ENCODE assay signal across 8 mouse cellular contexts in the genomic region with DNA sequence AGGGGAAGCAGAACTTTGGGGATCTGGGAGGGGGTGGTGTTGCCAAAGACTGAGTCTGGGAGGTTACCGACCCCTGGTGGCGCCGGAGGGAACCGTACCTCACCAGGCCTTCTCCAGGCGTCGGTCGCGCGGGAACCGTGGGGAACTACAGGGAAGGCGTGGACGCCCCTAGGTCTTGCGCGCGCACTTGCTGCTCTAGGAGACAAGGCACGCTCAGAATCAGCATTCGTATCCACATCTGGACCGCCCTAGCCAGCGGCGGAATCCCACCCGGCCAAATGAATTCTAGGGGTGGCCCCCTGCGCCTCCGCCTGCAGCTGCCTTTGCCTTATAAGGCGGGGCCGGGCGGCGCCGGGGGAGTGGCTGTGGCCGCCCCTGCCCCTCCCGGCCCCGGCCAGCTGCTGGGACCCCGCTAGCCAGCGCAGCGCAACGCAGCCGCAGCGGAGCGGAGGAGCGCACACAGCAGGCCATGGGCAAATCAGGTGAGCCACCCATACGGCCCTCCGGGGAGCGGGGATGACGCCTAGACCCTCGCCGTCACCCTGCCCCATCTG. TPM values are rescaled to one million over a fixed set of nuclear protein-coding genes. Genes with fewer than 3 reads are reported as not detected.
A peak's percentile ranks its signal among the peaks of the same experiment; 100 is the strongest.
DNase-seq lines count a peak whose midpoint lies in the region; ATAC-seq and TF ChIP-seq lines count a peak whose summit lies in the region.

A gene (plus strand): TSS at position 110 of the 554 bp plus-strand sequence.

- no peaks in the 10 kb centered on the region for H3K36me3 ChIP-seq in ES-E14 (ENCODE audit: control insufficient read depth, insufficient read depth, low read length, poor library complexity, severe bottlenecking)

- peak within 1 kb of the TSS; percentile 87 for H3K9ac ChIP-seq in ES-E14 (ENCODE audit: insufficient read depth, low read depth, low read length, poor library complexity, severe bottlenecking)

- H3K9me3 ChIP-seq in ES-E14 (ENCODE audit: control insufficient read depth, insufficient read depth, low read depth, low read length) = no peaks in the 10 kb centered on the region

- in situ Hi-C loops in ES-E14 (cut with MboI; ENCODE audit: low sequenced_read_pairs in 2 of 2, unreplicated experiment in 2 of 2) = no loop called here

- H3K27ac ChIP-seq in ES-E14 (ENCODE audit: insufficient read depth, low read depth, low read length, poor library complexity, severe bottlenecking) = peak within 1 kb of the TSS; percentile 57; the same call in 1 of the 2 replicates
- H3K27ac ChIP-seq in brown adipose tissue, adult 24 weeks (replicated peaks; ENCODE audit: low read depth, low read length) = peak within 1 kb of the TSS; percentile 14

- DNase-seq in ES-E14 (ENCODE audit: low read depth, low spot score) = peak; percentile 94
- DNase-seq in layer of hippocampus, postnatal 25 days (ENCODE audit: extremely low spot score in 1 of 2, low spot score in 1 of 2) = peak; percentile 42 to 75
- DNase-seq in lung, postnatal 36 days = peak; percentile 88
- DNase-seq in retina, embryonic 14.5 days (ENCODE audit: low spot score) = peak; percentile 96
- DNase-seq in thymus, postnatal 36 days = peak; percentile 83 to 87

- peak; percentile 89 for ATAC-seq in frontal cortex, adult (ENCODE audit: low TSS enrichment)
- peak; percentile 77 to 91 for ATAC-seq in hematopoietic stem cell, adult 5-6 weeks (replicated peaks in 1 of 2; ENCODE audit: insufficient read depth in 1 of 2, low FRiP score in 2 of 2, low TSS enrichment in 1 of 2, low read depth in 1 of 2, poor library complexity in 2 of 2, severe bottlenecking in 2 of 2)

- peaks cover 14 to 20% of the 10 kb centered on the region in 2 experiments for H3K4me1 ChIP-seq in ES-E14 (ENCODE audit: control insufficient read depth in 2 of 2, insufficient read depth in 2 of 2, low read length in 2 of 2, poor library complexity in 1 of 2)
- H3K4me1 ChIP-seq in brown adipose tissue, adult 24 weeks (ENCODE audit: control insufficient read depth, insufficient read depth, insufficient read length, low read length) = no peaks in the 10 kb centered on the region; the same call in 1 of the 2 replicates

- peak within 1 kb of the TSS; percentile 91 to 95 for H3K4me3 ChIP-seq in ES-E14 (ENCODE audit: insufficient read depth in 1 of 2, low read depth in 1 of 2, low read length in 2 of 2, poor library complexity in 1 of 2, severe bottlenecking in 1 of 2)
- H3K4me3 ChIP-seq in brown adipose tissue, adult 24 weeks (ENCODE audit: insufficient read depth, low read depth, low read length) = peak within 1 kb of the TSS; percentile 61

TF ChIP-seq in ES-E14, 5 proteins besides CTCF, POLR2A, EP300 and RAD21:
- TF ChIP-seq CHD2 (IDR thresholded peaks at IDR 0.05; ENCODE audit: low read depth, low read length) = 0 out of 2 replicates have a peak, but pooled peaks have one; percentile 49
- peak; percentile 18; the same call in 1 of the 2 replicates for TF ChIP-seq HCFC1 (IDR thresholded peaks at IDR 0.05; ENCODE audit: borderline replicate concordance, insufficient read depth, low read length)
- no peak for TF ChIP-seq ZC3H11A (IDR thresholded peaks at IDR 0.05; ENCODE audit: borderline replicate concordance, low read depth, low read length)
TF ChIP-seq in ES-E14: peak in this region for 2.

RNA-seq across cellular contexts. Expression of the gene that starts here (rescaled TPM):
- total RNA-seq in ES-E14 (2012; rRNA removed) = 52.3 and 93.2 TPM in 2 replicates
- 2.9 and 4.3 TPM in 2 replicates for polyA plus RNA-seq in brown adipose tissue, adult 24 weeks (2012; ENCODE audit: insufficient read depth, insufficient read length, missing spikeins)
- 40.2 and 62.5 TPM in 2 replicates for total RNA-seq in hematopoietic stem cell, adult 5-6 weeks (2017)
- 1 to 10 TPM; 2.2 to 3.1 TPM for total RNA-seq in layer of hippocampus, postnatal 25 days (2021)

Comparison
In these comparisons a context has a peak if more than half of its experiments do, and no peak if none do; other contexts are left out.
1. Peak in every context shown above with its lines: DNase-seq, ATAC-seq, H3K4me3 ChIP-seq and H3K27ac ChIP-seq.
2. RNA of the gene that starts here (total RNA-seq): 52.3 to 93.2 TPM in ES-E14 and 40.2 to 62.5 TPM in hematopoietic stem cell, adult 5-6 weeks; 2.2 to 3.1 TPM in layer of hippocampus, postnatal 25 days; every median in the first group is over 10 times any median in the second.